20 mouse cellular contexts compared by ENCODE assay signal in the genomic region with DNA sequence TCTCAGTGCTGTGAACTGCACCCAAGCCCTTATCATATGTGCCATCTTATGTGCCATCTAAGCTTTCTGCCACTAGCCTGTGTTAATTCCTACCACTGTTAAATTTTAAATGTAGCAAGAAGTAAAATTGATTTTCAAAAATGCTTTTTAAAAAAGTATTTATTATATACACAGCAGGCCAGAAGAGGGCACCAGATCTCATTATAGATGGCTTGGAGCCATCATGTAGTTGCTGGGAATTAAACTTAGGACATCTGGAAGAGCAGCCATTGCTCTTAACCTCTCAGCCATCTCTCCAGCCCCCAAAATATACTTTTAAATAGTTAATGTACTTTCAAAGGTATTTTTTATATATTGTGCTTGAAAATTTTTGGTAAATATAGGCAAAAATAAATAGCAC. TPM values are rescaled to one million over a fixed set of nuclear protein-coding genes. Genes with fewer than 3 reads are reported as not detected.
DNase-seq lines count a peak whose midpoint lies in the region; ATAC-seq and TF ChIP-seq lines count a peak whose summit lies in the region.
"Had no signal": no experiment of that assay in that cellular context is flagged by ENCODE, and none has a peak within 500 bp of the region (broad histone marks: within the 10 kb centered on the region; RNA-seq: fewer than 3 reads in every experiment).

No protein-coding gene starts in this region.

- peak; percentile 32; the same call in 1 of the 2 replicates for TF ChIP-seq CTCF in gastrocnemius, adult 2 months (IDR thresholded peaks at IDR 0.05)
- TF ChIP-seq CTCF in liver, adult 2 months (IDR thresholded peaks at IDR 0.05; ENCODE audit: low read depth, low read length), result no peak
- 0 out of 2 replicates have a peak, but pooled peaks have one; percentile 14 for TF ChIP-seq CTCF in brain, embryonic 14.5 days (IDR thresholded peaks at IDR 0.05; ENCODE audit: borderline replicate concordance, extremely low read depth, insufficient read depth, insufficient read length)

- no peaks in the 10 kb centered on the region for H3K27me3 ChIP-seq in liver, adult 2 months (ENCODE audit: control insufficient read depth, insufficient read depth, low read length)
- H3K27me3 ChIP-seq: limb, embryonic 13.5 days; midbrain, embryonic 15.5 days; neural tube, embryonic 15.5 days had no signal

- intact Hi-C loops in gastrocnemius, adult 2 months (cut with DNase I), result no loop called here

- TF ChIP-seq POLR2A in liver, adult 2 months (IDR thresholded peaks at IDR 0.05; ENCODE audit: extremely low read depth, insufficient read depth, low read length), result no peak
- no peak for TF ChIP-seq POLR2A in brain, embryonic 14.5 days (IDR thresholded peaks at IDR 0.05; ENCODE audit: borderline replicate concordance, extremely low read depth, insufficient read depth, insufficient read length, poor library complexity, severe bottlenecking)

- H3K4me3 ChIP-seq in gastrocnemius, adult 2 months, result no peak overlapping the region
- H3K4me3 ChIP-seq in liver, adult 2 months (ENCODE audit: insufficient read depth, low read depth, low read length), result no peak overlapping the region
- H3K4me3 ChIP-seq: limb, embryonic 13.5 days; midbrain, embryonic 15.5 days; neural tube, embryonic 15.5 days had no signal

- H3K9ac ChIP-seq in liver, adult 2 months (ENCODE audit: low read depth, low read length), result no peak overlapping the region
- H3K9ac ChIP-seq: hindbrain, embryonic 14.5 days; limb, embryonic 13.5 days; midbrain, embryonic 15.5 days; neural tube, embryonic 15.5 days had no signal

- H3K27ac ChIP-seq in gastrocnemius, adult 2 months, result no peak overlapping the region
- H3K27ac ChIP-seq in liver, adult 2 months (replicated peaks; ENCODE audit: insufficient read depth, low read depth, low read length), result no peak overlapping the region
- H3K27ac ChIP-seq: hindbrain, embryonic 14.5 days; limb, embryonic 13.5 days; midbrain, embryonic 15.5 days; neural tube, embryonic 15.5 days had no signal

- no peak for DNase-seq in gastrocnemius, adult 2 months
- DNase-seq in gastrocnemius, postnatal 25 days, result no peak
- DNase-seq in liver, adult 2 months (ENCODE audit: extremely low read depth, low read depth, low spot score), result peak; percentile 11
- DNase-seq in liver, result no peak
- peak; percentile 7 for DNase-seq in CD4-positive helper T cell, adult 2 months (ENCODE audit: low read depth, low spot score)
- peak; percentile 17 for DNase-seq in brain, embryonic 14.5 days (ENCODE audit: low read depth)
- no peak for DNase-seq in gastrocnemius, adult 8-10 months (ENCODE audit: low spot score in 2 of 2)
- DNase-seq: cerebellum, postnatal 14 days; layer of hippocampus, postnatal 36 days; lung, postnatal 10 days; thymus, adult 18-20 months had no signal

- no peaks in the 10 kb centered on the region for H3K4me1 ChIP-seq in liver, adult 2 months (ENCODE audit: control insufficient read depth, insufficient read depth, low read length)
- H3K4me1 ChIP-seq: limb, embryonic 13.5 days; midbrain, embryonic 15.5 days; neural tube, embryonic 15.5 days had no signal

- no peaks in the 10 kb centered on the region for H3K36me3 ChIP-seq in liver, adult 2 months (ENCODE audit: control insufficient read depth, insufficient read depth, low read length)
- H3K36me3 ChIP-seq: G1E; limb, embryonic 13.5 days; midbrain, embryonic 15.5 days; neural tube, embryonic 15.5 days had no signal

- ATAC-seq in monocyte, adult 5-6 weeks (replicated peaks; ENCODE audit: insufficient number of reproducible peaks, low FRiP score, low TSS enrichment, poor library complexity, severe bottlenecking), result no peak
- ATAC-seq: midbrain, embryonic 15.5 days had no signal

- no peaks in the 10 kb centered on the region for H3K79me2 ChIP-seq in liver, adult 2 months (ENCODE audit: control insufficient read depth, insufficient read depth, low read length)

RNA-seq across cellular contexts. Expression of a gene that starts 10.1 kb away (rescaled TPM):
- 10 to 100 TPM; 30.6 to 45.9 TPM for total RNA-seq in gastrocnemius, adult 2 months (2021)
- 10 to 100 TPM; 36.4 to 45.3 TPM for total RNA-seq in gastrocnemius, postnatal 25 days (2021)
- total RNA-seq in liver, adult 2 months (2014; rRNA removed), result 111 and 130 TPM in 2 replicates
- 27.8 and 39.0 TPM in 2 replicates for polyA plus RNA-seq in liver, adult 2 months (2012; rRNA removed)
- 9.6 and 13.5 TPM in 2 replicates for polyA plus RNA-seq in brain, embryonic 14.5 days (2012; rRNA removed)
- total RNA-seq in monocyte, adult 5-6 weeks (2017), result 6,968 to 13,798 TPM (median 13,210 TPM) in 3 replicates
- total RNA-seq in gastrocnemius, adult 8-10 months (2022), result 10 to 100 TPM; 12.5 to 38.1 (median 25.6) TPM

RNA-seq across cellular contexts. Expression of a gene that starts 20.6 kb away (rescaled TPM):
- 1 to 10 TPM; 3.7 to 6.3 TPM for total RNA-seq in gastrocnemius, adult 2 months (2021)
- total RNA-seq in gastrocnemius, postnatal 25 days (2021), result 1 to 10 TPM; 5.1 to 6.8 TPM
- total RNA-seq in liver, adult 2 months (2014; rRNA removed), result not detected in 2 replicates
- not detected in 2 replicates for polyA plus RNA-seq in liver, adult 2 months (2012; rRNA removed)
- polyA plus RNA-seq in brain, embryonic 14.5 days (2012; rRNA removed), result 0.10 and 0.19 TPM in 2 replicates
- 19.1 to 44.2 TPM (median 37.4 TPM) in 3 replicates for total RNA-seq in monocyte, adult 5-6 weeks (2017)
- 1 to 10 TPM; 1.5 to 4.6 (median 3.1) TPM for total RNA-seq in gastrocnemius, adult 8-10 months (2022)
- polyA plus RNA-seq: G1E; hindbrain, embryonic 14.5 days; kidney, embryonic 14.5 days; midbrain, embryonic 15.5 days had no signal

RNA-seq across cellular contexts. Expression of a gene that starts 33.5 kb away (rescaled TPM):
- total RNA-seq in gastrocnemius, adult 2 months (2021), result not detected
- total RNA-seq in gastrocnemius, postnatal 25 days (2021), result not detected
- not detected in 2 replicates for total RNA-seq in liver, adult 2 months (2014; rRNA removed)
- polyA plus RNA-seq in liver, adult 2 months (2012; rRNA removed), result not detected in 2 replicates
- not detected in 2 replicates for polyA plus RNA-seq in brain, embryonic 14.5 days (2012; rRNA removed)
- not detected in 3 replicates for total RNA-seq in monocyte, adult 5-6 weeks (2017)
- not detected for total RNA-seq in gastrocnemius, adult 8-10 months (2022)
- total RNA-seq: layer of hippocampus, postnatal 36 days had no signal
- polyA plus RNA-seq: frontal cortex, adult 2 months; G1E; heart, embryonic 11.5 days; hindbrain, embryonic 14.5 days; kidney, embryonic 14.5 days; limb, embryonic 13.5 days; midbrain, embryonic 15.5 days; neural tube, embryonic 15.5 days had no signal

RNA-seq across cellular contexts. Expression of a gene that starts 47.7 kb away (rescaled TPM):
- total RNA-seq in gastrocnemius, adult 2 months (2021), result 10 to 100 TPM; 16.9 to 17.1 TPM
- 10 to 100 TPM; 15.5 to 17.8 TPM for total RNA-seq in gastrocnemius, postnatal 25 days (2021)
- total RNA-seq in liver, adult 2 months (2014; rRNA removed), result 19.5 and 19.6 TPM in 2 replicates
- 16.3 and 17.9 TPM in 2 replicates for polyA plus RNA-seq in liver, adult 2 months (2012; rRNA removed)
- polyA plus RNA-seq in brain, embryonic 14.5 days (2012; rRNA removed), result 141 and 146 TPM in 2 replicates
- 75.3 to 119 TPM (median 109 TPM) in 3 replicates for total RNA-seq in monocyte, adult 5-6 weeks (2017)
- total RNA-seq in gastrocnemius, adult 8-10 months (2022), result 10 to 100 TPM; 13.4 to 15.6 (median 14.9) TPM

Comparison
In these comparisons a context has a peak if more than half of its experiments do, and no peak if none do; other contexts are left out.
1. DNase-seq: peak in liver, adult 2 months (single experiment), CD4-positive helper T cell, adult 2 months (single experiment) and brain, embryonic 14.5 days (single experiment); none in gastrocnemius, adult 2 months (single experiment), gastrocnemius, postnatal 25 days (single experiment), liver (single experiment) and gastrocnemius, adult 8-10 months (0 of 2).
2. RNA of a gene that starts 10.1 kb away (total RNA-seq): 6,968 to 13,798 TPM in monocyte, adult 5-6 weeks; 111 to 130 TPM in liver, adult 2 months, 30.6 to 45.9 TPM in gastrocnemius, adult 2 months, 36.4 to 45.3 TPM in gastrocnemius, postnatal 25 days and 12.5 to 38.1 TPM in gastrocnemius, adult 8-10 months; every median in the first group is over 10 times any median in the second.